Mouse (Mus musculus): ENCODE results near the gene Setmar. TPM values are rescaled to one million over a fixed set of nuclear protein-coding genes. Genes with fewer than 3 reads are reported as not detected.
A peak's percentile ranks its signal among the peaks of the same experiment; 100 is the strongest.
"Not testable (repeated sequence)": the region's sequence is repeated elsewhere in the genome, so short reads cannot be mapped to it uniquely, and the experiment has no call there.

Gene Setmar
- 5.6 and 6.4 TPM in 2 replicates for polyA plus RNA-seq (2016; fragmentation: Nextera tagmentation; extraction: Ambion mirVana)

GRCm38 (mm10) chr6:108064918-108065526 lies at the start of gene Setmar:
Gene Setmar, plus strand, starts transcription at chr6:108065045.
- peak within 1 kb of the TSS; percentile 93 for H3K27ac ChIP-seq (replicated peaks)
- WGBS, result 1% methylated on average over 24 of the region's 24 CpGs

GRCm38 (mm10) chr6:108021646-108022045 lies 43.2 kb upstream of the Setmar start:
- no peaks in the 10 kb centered on the region for H3K4me1 ChIP-seq
- no peaks in the 10 kb centered on the region for H3K9me3 ChIP-seq
- no peak for DNase-seq (ENCODE audit: low spot score)
- H3K4me3 ChIP-seq, result no peak overlapping the region
- no peak overlapping the region for H3K27ac ChIP-seq (replicated peaks)
- no peaks in the 10 kb centered on the region for H3K27me3 ChIP-seq (replicated peaks; ENCODE audit: low read depth, poor library complexity, severe bottlenecking)
- H3K36me3 ChIP-seq (replicated peaks), result no peaks in the 10 kb centered on the region
- 94% methylated on average over 5 of the region's 5 CpGs for WGBS

More at GRCm38 (mm10) chr6:108064918-108065526, at the start of gene Setmar:
- 0 out of 2 replicates have a peak, but pooled peaks cover 6% of the 10 kb centered on the region for H3K4me1 ChIP-seq
- H3K9me3 ChIP-seq, result no peaks in the 10 kb centered on the region
- no peaks in the 10 kb centered on the region for H3K27me3 ChIP-seq (replicated peaks; ENCODE audit: low read depth, poor library complexity, severe bottlenecking)
- peak; percentile 98 for DNase-seq (ENCODE audit: low spot score)
- no peaks in the 10 kb centered on the region for H3K36me3 ChIP-seq (replicated peaks)
- H3K4me3 ChIP-seq, result peak within 1 kb of the TSS; percentile 71

- H3K9me3 ChIP-seq; H3K27me3 ChIP-seq (replicated peaks; ENCODE audit: low read depth, poor library complexity, severe bottlenecking); H3K4me1 ChIP-seq; H3K27ac ChIP-seq (replicated peaks); H3K4me3 ChIP-seq; H3K36me3 ChIP-seq (replicated peaks): not testable (repeated sequence)
- 3% methylated on average over 2 of the region's 2 CpGs for WGBS
- peak; percentile 47 for DNase-seq (ENCODE audit: low spot score)
Measured at GRCm38 (mm10) chr6:108055041-108055440, 9.8 kb upstream of the Setmar start.

GRCm38 (mm10) chr6:108055946-108056345 lies 8.9 kb upstream of the Setmar start:
- H3K36me3 ChIP-seq (replicated peaks), result no peaks in the 10 kb centered on the region
- H3K27me3 ChIP-seq (replicated peaks; ENCODE audit: low read depth, poor library complexity, severe bottlenecking), result no peaks in the 10 kb centered on the region
- 82% methylated on average over 3 of the region's 3 CpGs for WGBS
- H3K4me3 ChIP-seq, result no peak overlapping the region
- H3K4me1 ChIP-seq, result no peaks in the 10 kb centered on the region
- no peak for DNase-seq (ENCODE audit: low spot score)
- no peaks in the 10 kb centered on the region for H3K9me3 ChIP-seq
- no peak overlapping the region for H3K27ac ChIP-seq (replicated peaks)

GRCm38 (mm10) chr6:108057353-108057752 lies 7.5 kb upstream of the Setmar start:
- Histone ChIP-seq H3K4me1 (no peaks in the 10 kb centered on the region), H3K9me3 (no peaks in the 10 kb centered on the region), H3K27me3 (replicated peaks; ENCODE audit: low read depth, poor library complexity, severe bottlenecking) (no peaks in the 10 kb centered on the region), H3K36me3 (replicated peaks) (no peaks in the 10 kb centered on the region), H3K4me3 (no peak overlapping the region), H3K27ac (replicated peaks) (no peak overlapping the region)
- 75% methylated on average over 4 of the region's 4 CpGs for WGBS
- DNase-seq (ENCODE audit: low spot score), result no peak

- 94% methylated on average over 5 of the region's 5 CpGs for WGBS
- H3K4me3 ChIP-seq, result no peak overlapping the region
Measured at GRCm38 (mm10) chr6:108058066-108058465, 6.8 kb upstream of the Setmar start.

GRCm38 (mm10) chr6:108061121-108061520 lies 3.7 kb upstream of the Setmar start:
- H3K4me1 ChIP-seq, result 0 out of 2 replicates have a peak, but pooled peaks cover 6% of the 10 kb centered on the region
- no peak overlapping the region for H3K4me3 ChIP-seq
- no peak for DNase-seq (ENCODE audit: low spot score)
- H3K36me3 ChIP-seq (replicated peaks), result no peaks in the 10 kb centered on the region
- H3K27me3 ChIP-seq (replicated peaks; ENCODE audit: low read depth, poor library complexity, severe bottlenecking), result no peaks in the 10 kb centered on the region
- no peak overlapping the region for H3K27ac ChIP-seq (replicated peaks)
- no peaks in the 10 kb centered on the region for H3K9me3 ChIP-seq
- WGBS, result 82% methylated on average over 3 of the region's 3 CpGs

More at GRCm38 (mm10) chr6:108058066-108058465, 6.8 kb upstream of the Setmar start:
- no peaks in the 10 kb centered on the region for H3K36me3 ChIP-seq (replicated peaks)
- H3K27ac ChIP-seq (replicated peaks), result no peak overlapping the region
- H3K9me3 ChIP-seq, result no peaks in the 10 kb centered on the region
- DNase-seq (ENCODE audit: low spot score), result no peak
- H3K27me3 ChIP-seq (replicated peaks; ENCODE audit: low read depth, poor library complexity, severe bottlenecking), result no peaks in the 10 kb centered on the region
- H3K4me1 ChIP-seq, result no peaks in the 10 kb centered on the region

DNA sequence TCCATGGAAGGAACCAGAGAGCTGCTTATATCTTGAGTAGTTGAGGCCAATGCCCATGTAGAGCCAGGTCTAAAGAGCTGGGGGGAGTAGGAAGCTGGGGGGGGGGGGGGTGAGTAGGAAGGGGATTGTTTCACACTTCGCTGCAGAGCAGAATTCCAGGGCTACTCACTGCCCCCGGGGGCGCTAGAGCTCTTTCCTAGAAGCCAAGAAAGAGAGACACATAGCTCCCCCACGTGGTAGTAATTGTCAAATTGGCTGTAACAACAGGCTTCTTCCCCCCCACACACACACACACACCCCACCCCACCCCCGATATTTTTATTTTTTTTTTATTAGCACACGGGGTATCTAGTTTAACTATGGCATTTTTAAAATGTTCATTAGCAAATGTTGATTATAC lies 738 bp downstream of the Setmar start:
- WGBS, result 12% methylated on average over 6 of the region's 6 CpGs
- peak; percentile 78 for DNase-seq (ENCODE audit: low spot score)
- 0 out of 2 replicates have a peak, but pooled peaks cover 6% of the 10 kb centered on the region for H3K4me1 ChIP-seq
- H3K27ac ChIP-seq (replicated peaks), result peak overlapping the region; percentile 93
- H3K9me3 ChIP-seq, result no peaks in the 10 kb centered on the region
- no peaks in the 10 kb centered on the region for H3K36me3 ChIP-seq (replicated peaks)
- peak overlapping the region; percentile 71 for H3K4me3 ChIP-seq
- H3K27me3 ChIP-seq (replicated peaks; ENCODE audit: low read depth, poor library complexity, severe bottlenecking), result no peaks in the 10 kb centered on the region

- no peaks in the 10 kb centered on the region for H3K27me3 ChIP-seq (replicated peaks; ENCODE audit: low read depth, poor library complexity, severe bottlenecking)
- H3K4me1 ChIP-seq, result no peaks in the 10 kb centered on the region
- DNase-seq (ENCODE audit: low spot score), result no peak
- H3K4me3 ChIP-seq, result no peak overlapping the region
- peaks cover 20% of the 10 kb centered on the region for H3K36me3 ChIP-seq (replicated peaks)
- 90% methylated on average over 7 of the region's 7 CpGs for WGBS
- H3K27ac ChIP-seq (replicated peaks), result no peak overlapping the region
- no peaks in the 10 kb centered on the region for H3K9me3 ChIP-seq
Measured at GRCm38 (mm10) chr6:108070947-108071346, 6.1 kb downstream of the Setmar start.

GRCm38 (mm10) chr6:108073071-108073470 lies 8.2 kb downstream of the Setmar start:
- no peak overlapping the region for H3K27ac ChIP-seq (replicated peaks)

DNA sequence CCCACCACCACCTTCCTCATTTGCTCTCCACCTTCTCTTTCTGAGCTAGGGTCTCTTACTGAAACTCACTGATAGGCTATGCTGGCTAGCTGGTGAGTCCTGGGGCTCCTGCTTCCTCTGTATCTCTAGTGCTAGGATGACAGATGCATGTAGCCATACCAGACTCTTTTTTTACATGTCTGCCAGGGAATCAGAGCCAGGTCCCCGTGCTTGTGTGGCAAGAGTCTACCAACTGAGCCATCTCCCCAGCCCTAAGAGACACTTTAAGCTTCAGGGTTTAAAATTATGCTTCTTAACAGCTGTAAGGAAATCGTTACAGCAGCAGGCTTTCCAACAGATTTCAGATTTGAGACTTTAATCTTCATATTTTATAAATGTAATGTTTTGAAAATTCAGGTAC lies 9.1 kb downstream of the Setmar start:
- H3K9me3 ChIP-seq, result no peaks in the 10 kb centered on the region
- H3K27ac ChIP-seq (replicated peaks), result no peak overlapping the region
- no peaks in the 10 kb centered on the region for H3K27me3 ChIP-seq (replicated peaks; ENCODE audit: low read depth, poor library complexity, severe bottlenecking)
- WGBS, result 88% methylated on average over 2 of the region's 2 CpGs
- peaks cover 33% of the 10 kb centered on the region for H3K36me3 ChIP-seq (replicated peaks)
- no peak overlapping the region for H3K4me3 ChIP-seq
- no peak for DNase-seq (ENCODE audit: low spot score)
- H3K4me1 ChIP-seq, result no peaks in the 10 kb centered on the region

More at GRCm38 (mm10) chr6:108073071-108073470, 8.2 kb downstream of the Setmar start:
- 84% methylated on average over 5 of the region's 5 CpGs for WGBS
- Histone ChIP-seq H3K27me3 (replicated peaks; ENCODE audit: low read depth, poor library complexity, severe bottlenecking) (no peaks in the 10 kb centered on the region), H3K9me3 (no peaks in the 10 kb centered on the region), H3K36me3 (replicated peaks) (peaks cover 33% of the 10 kb centered on the region), H3K4me3 (no peak overlapping the region), H3K4me1 (no peaks in the 10 kb centered on the region)
- no peak for DNase-seq (ENCODE audit: low spot score)

DNA sequence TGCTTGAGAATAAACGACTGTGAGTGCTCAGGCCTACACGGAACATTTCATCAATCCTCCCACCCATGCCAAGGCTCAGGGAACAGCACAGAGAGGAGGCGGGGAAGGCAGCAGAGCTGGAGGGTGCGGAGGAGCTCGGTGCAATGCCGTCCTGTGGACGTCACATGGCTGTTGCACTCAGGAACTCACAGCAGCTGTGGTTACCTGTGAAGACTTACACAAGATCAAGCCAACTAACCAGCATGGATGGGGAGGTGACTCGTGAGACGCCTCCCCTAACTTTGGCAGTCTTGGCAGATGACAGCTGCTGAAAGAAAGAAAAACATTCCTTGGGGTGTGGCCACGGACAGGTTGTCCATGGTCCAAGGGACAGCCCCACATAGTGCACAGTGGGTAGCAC lies 9.8 kb downstream of the Setmar start:
- 92% methylated on average over 10 of the region's 10 CpGs for WGBS
- DNase-seq (ENCODE audit: low spot score), result no peak
- H3K4me3 ChIP-seq, result no peak overlapping the region
- H3K4me1 ChIP-seq, result no peaks in the 10 kb centered on the region
- H3K9me3 ChIP-seq, result no peaks in the 10 kb centered on the region
- no peaks in the 10 kb centered on the region for H3K27me3 ChIP-seq (replicated peaks; ENCODE audit: low read depth, poor library complexity, severe bottlenecking)
- peaks cover 33% of the 10 kb centered on the region for H3K36me3 ChIP-seq (replicated peaks)
- H3K27ac ChIP-seq (replicated peaks), result no peak overlapping the region

GRCm38 (mm10) chr6:108075857-108076256 lies 11.0 kb downstream of the Setmar start:
- no peak overlapping the region for H3K4me3 ChIP-seq
- DNase-seq (ENCODE audit: low spot score), result no peak
- 93% methylated on average over 7 of the region's 7 CpGs for WGBS

More at GRCm38 (mm10) chr6:108075857-108076256, 11.0 kb downstream of the Setmar start:
- no peaks in the 10 kb centered on the region for H3K9me3 ChIP-seq
- no peaks in the 10 kb centered on the region; the same call in 1 of the 2 replicates for H3K4me1 ChIP-seq
- peaks cover 33% of the 10 kb centered on the region for H3K36me3 ChIP-seq (replicated peaks)
- H3K27ac ChIP-seq (replicated peaks), result no peak overlapping the region
- H3K27me3 ChIP-seq (replicated peaks; ENCODE audit: low read depth, poor library complexity, severe bottlenecking), result no peaks in the 10 kb centered on the region

All from embryonic facial prominence, embryonic 10.5 days (tissue).